Mouse (Mus musculus): ENCODE data around the gene Mrpl44.

- no peak for TF ChIP-seq CTCF (IDR thresholded peaks at IDR 0.05; ENCODE audit: borderline replicate concordance, control insufficient read depth, extremely low read depth, insufficient read depth, low read length, poor library complexity)
- TF ChIP-seq POLR2A (IDR thresholded peaks at IDR 0.05; ENCODE audit: control insufficient read depth, extremely low read depth, insufficient read depth, low read length, poor library complexity): no peak
Observed at GRCm38 (mm10) chr1:79751186-79751585, 24.6 kb upstream of the Mrpl44 start.
